Mouse (Mus musculus) ES-E14 (cell line): Measurements from ENCODE around the gene Rbfox1.

Experiments
- CHD2 ChIP-seq: IDR thresholded peaks from 2 replicates; pipeline ENCODE4 v1.6.1; 2014; ENCODE audit warnings: mild to moderate bottlenecking, low read depth, low read length, inconsistent platforms
- HCFC1 ChIP-seq: IDR thresholded peaks from 2 replicates; pipeline ENCODE4 v1.6.1; 2012; ENCODE audit warnings: low read length, inconsistent platforms, borderline replicate concordance; ENCODE audit not compliant: insufficient read depth
- ZC3H11A ChIP-seq: IDR thresholded peaks from 2 replicates; pipeline ENCODE4 v1.6.1; 2012; ENCODE audit warnings: low read depth, mild to moderate bottlenecking, inconsistent platforms, low read length, borderline replicate concordance
- ZNF384 ChIP-seq: IDR thresholded peaks from 2 replicates; pipeline ENCODE4 v1.6.1; 2012; ENCODE audit warnings: low read depth, low read length, inconsistent platforms

- no peak for TF ChIP-seq CHD2
- TF ChIP-seq ZNF384: no peak
- TF ChIP-seq HCFC1: no peak
- no peak for TF ChIP-seq ZC3H11A
Measured at GRCm38 (mm10) chr16:7163688-7164087, 1278.5 kb downstream of the Rbfox1 start.
